Mouse (Mus musculus) lung, adult 2 months (tissue): ENCODE measurements around the gene Rfpl4. TPM values are rescaled to one million over a fixed set of nuclear protein-coding genes. Genes with fewer than 3 reads are reported as not detected.
"Not testable (repeated sequence)": the region's sequence is repeated elsewhere in the genome, so short reads cannot be mapped to it uniquely, and the experiment has no call there.

ENCODE experiments used
- DNase-seq: peaks from one replicate; pipeline ENCODE4 v3.0.0; 2022
- H3K4me1 ChIP-seq: fragments of 200-500 bp; 2 replicates; pipeline ENCODE4 v1.6.1; 2011; ENCODE audit warnings: low read length; ENCODE audit not compliant: control insufficient read depth, insufficient read depth
- H3K4me3 ChIP-seq: fragments of 200-500 bp; replicated peaks from 2 replicates; pipeline ENCODE3; 2011; ENCODE audit warnings: low read depth, mild to moderate bottlenecking, control low read depth, low read length; ENCODE audit errors: extremely low read depth
- CTCF ChIP-seq: fragments of 200-500 bp; IDR thresholded peaks from 2 replicates; pipeline ENCODE4 v1.5.1; 2011; ENCODE audit warnings: mild to moderate bottlenecking, low read length, control low read depth; ENCODE audit not compliant: insufficient read depth
- POLR2A ChIP-seq: fragments of 200-500 bp; IDR thresholded peaks from 2 replicates; pipeline ENCODE4 v1.6.1; 2011; ENCODE audit warnings: low read depth, mild to moderate bottlenecking, control low read depth, low read length, borderline replicate concordance; ENCODE audit errors: extremely low read depth
- WGBS: fragments of 180-500 bp; shearing (Covaris S2); methylation state at CpG from one replicate; pipeline ENCODE4 v1.1.7; 2018; 5-methylcytosine and 5-hydroxymethylcytosine counted together
- polyA plus RNA-seq: library from polyadenylated mRNA; depleted of rRNA; stranded (reverse); fragments of >200 nt; gene quantifications from 2 replicates; pipeline ENCODE4 v1.2.3, GENCODE M21; 2012

The Rfpl4 gene
- polyA plus RNA-seq, 1 experiment = not detected

- Histone ChIP-seq H3K4me1 (peaks cover 6% of the 10 kb centered on the region; the same call in 1 of the 2 replicates), H3K4me3 (no peak overlapping the region)
- DNase-seq = no peak
- 37% methylated on average over 6 of the region's 6 CpGs for WGBS
- TF ChIP-seq CTCF = no peak
- no peak for TF ChIP-seq POLR2A
Observed at GRCm38 (mm10) chr7:5081241-5081640, 35.5 kb downstream of the Rfpl4 start.

- peak overlapping the region; percentile 58 for H3K4me3 ChIP-seq
- no peak for TF ChIP-seq POLR2A
- 7% methylated on average over 6 of the region's 6 CpGs for WGBS
- peaks cover 6% of the 10 kb centered on the region; the same call in 1 of the 2 replicates for H3K4me1 ChIP-seq
- no peak for DNase-seq
Observed at GRCm38 (mm10) chr7:5080815-5081214, 35.9 kb downstream of the Rfpl4 start.

DNA sequence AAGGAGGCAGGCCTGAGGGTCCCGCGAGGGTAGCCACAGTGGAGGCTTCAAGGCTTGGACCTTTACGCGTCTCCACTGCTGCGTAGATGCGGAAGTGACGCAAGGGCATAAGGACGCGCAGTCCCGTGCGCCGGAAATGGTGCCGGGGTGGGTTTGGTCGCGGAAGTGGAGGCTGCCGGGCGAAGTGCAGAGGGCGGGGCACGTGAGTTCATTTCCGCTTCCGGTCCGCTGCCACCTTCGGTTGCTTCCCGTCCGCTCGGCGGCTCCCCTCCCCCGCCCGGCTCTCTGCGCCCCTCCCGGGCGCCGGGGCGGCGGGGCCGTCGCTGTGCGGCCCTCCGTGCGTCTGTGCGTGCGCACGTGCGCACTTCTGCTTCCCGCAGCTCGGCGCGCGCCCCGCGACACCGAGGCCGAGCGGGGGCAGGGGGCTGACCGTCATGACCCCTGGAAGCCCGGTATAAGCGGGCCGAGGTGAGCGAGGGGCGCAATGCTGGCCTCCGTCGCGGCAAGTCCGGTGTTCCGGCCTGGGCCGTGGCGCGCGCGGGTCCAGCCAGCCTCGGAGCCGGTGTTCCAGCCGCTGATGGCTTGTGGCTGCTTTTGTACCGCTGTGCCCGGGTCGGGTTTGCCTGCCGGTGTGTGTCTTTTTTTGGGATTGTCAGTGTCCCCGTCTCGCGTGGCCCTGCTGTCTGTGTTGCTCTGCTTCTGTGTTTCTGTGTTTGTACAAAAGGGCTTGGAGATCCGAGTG is 36.6 kb downstream of the Rfpl4 start, which contains the start of gene Epn1:
Epn1 (plus strand) TSS at position 226 of the 742 bp plus-strand sequence.
- peak; percentile 94 for DNase-seq
- under 1% methylated on average over 81 of the region's 81 CpGs for WGBS
- Histone ChIP-seq H3K4me1 (peaks cover 4% of the 10 kb centered on the region; the same call in 1 of the 2 replicates), H3K4me3 (peak within 1 kb of the TSS; percentile 58)
- TF ChIP-seq CTCF = no peak
- TF ChIP-seq POLR2A = peak; percentile 76; the same call in 1 of the 2 replicates

- 26% methylated on average over 10 of the region's 13 CpGs for WGBS
- H3K4me3 ChIP-seq = peak overlapping the region; percentile 58
- H3K4me1 ChIP-seq, DNase-seq: not testable (repeated sequence)
Observed at GRCm38 (mm10) chr7:5079365-5080009, 37.3 kb downstream of the Rfpl4 start.

DNA sequence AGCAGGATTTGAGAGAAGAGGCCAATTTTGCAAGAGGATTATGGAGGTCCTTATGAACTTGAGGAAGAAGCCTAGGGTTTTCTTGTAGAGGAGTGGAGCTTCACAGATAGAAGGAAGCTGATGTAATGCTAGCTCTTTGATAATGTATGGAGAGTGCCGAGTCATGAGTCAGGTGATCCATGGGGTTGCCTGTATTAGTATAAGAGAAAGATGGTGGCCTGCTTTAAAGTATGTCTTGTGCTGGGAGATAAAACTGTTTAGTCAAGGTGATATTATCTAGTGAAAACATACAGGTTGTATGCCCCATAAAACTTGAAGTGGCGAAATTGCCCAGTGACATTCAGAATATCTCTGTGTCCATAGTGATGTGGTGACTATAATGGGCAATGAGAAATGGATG is 39.8 kb downstream of the Rfpl4 start:
- 78% methylated on average over 2 of the region's 2 CpGs for WGBS
- DNase-seq = no peak
- Histone ChIP-seq H3K4me1 (peaks cover 2% of the 10 kb centered on the region; the same call in 1 of the 2 replicates), H3K4me3 (no peak overlapping the region)
- TF ChIP-seq CTCF (no peak), POLR2A (no peak)

GRCm38 (mm10) chr7:5074984-5075383 is 41.8 kb downstream of the Rfpl4 start:
- WGBS = 88% methylated on average over 5 of the region's 5 CpGs
- TF ChIP-seq CTCF = no peak
- no peak for TF ChIP-seq POLR2A
- H3K4me1 ChIP-seq = no peaks in the 10 kb centered on the region; the same call in 1 of the 2 replicates
- H3K4me3 ChIP-seq = no peak overlapping the region
- no peak for DNase-seq

DNA sequence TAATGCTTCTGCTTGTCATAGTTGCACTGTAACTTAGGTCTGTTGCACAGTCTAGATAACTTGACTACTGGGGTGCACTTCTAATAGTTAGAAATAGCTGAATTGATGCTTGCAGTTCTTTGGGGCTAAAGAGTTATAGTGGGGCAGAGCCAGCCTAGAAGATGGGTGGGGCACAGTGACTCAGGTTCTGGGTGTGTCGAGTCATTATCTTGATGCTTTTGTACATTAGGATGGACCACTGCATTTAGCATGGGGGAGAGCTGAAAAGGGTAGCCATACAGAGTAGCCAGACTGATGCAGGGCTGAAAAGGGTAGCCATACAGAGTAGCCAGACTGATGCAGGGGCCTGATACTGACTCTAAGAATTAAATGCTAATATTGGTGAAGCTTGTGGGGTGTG is 43.2 kb downstream of the Rfpl4 start:
- TF ChIP-seq CTCF (no peak), POLR2A (no peak)
- no peak for DNase-seq
- 59% methylated on average over 1 of the region's 1 CpGs for WGBS

DNA sequence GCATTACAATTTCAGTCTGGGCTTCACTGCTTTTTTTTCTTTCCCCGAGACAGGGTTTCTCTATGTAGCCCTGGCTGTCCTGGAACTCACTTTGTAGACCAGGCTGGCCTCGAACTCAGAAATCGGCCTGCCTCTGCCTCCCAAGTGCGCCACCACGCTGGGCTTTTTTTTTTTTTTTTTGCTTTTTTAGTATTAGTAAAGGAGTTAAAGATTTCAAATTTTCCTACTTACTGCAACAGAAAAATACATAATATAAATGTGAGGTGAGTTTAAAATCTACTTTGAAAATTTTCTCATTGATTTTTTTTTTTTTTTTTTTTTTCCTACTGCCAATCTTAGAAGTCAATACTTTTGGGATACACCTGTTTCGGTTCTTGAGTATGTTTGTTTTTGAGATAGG is 51.9 kb downstream of the Rfpl4 start:
- no peak overlapping the region for H3K4me3 ChIP-seq
- TF ChIP-seq POLR2A (no peak), CTCF (no peak)
- 87% methylated on average over 6 of the region's 6 CpGs for WGBS
- peaks cover 4% of the 10 kb centered on the region for H3K4me1 ChIP-seq
- DNase-seq = no peak

More for the DNA sequence above, 43.2 kb downstream of the Rfpl4 start:
- Histone ChIP-seq H3K4me1 (no peaks in the 10 kb centered on the region; the same call in 1 of the 2 replicates), H3K4me3 (no peak overlapping the region)

GRCm38 (mm10) chr7:5062360-5063001 is 54.3 kb downstream of the Rfpl4 start:
- under 1% methylated on average over 50 of the region's 51 CpGs for WGBS
- TF ChIP-seq CTCF = no peak
- no peak for TF ChIP-seq POLR2A
- Histone ChIP-seq H3K4me3 (peak overlapping the region; percentile 88), H3K4me1 (peaks cover 4% of the 10 kb centered on the region)
- DNase-seq = no peak
